Mouse (Mus musculus): Measurements from ENCODE around the gene Gm21969. TPM values are rescaled to one million over a fixed set of nuclear protein-coding genes. Genes with fewer than 3 reads are reported as not detected.

Gene Gm21969
- polyA plus RNA-seq, 1 experiment, result 0.04 TPM

Other genes with a start within 250 kb of the Gm21969 start
- gene Iffo2, start 72.6 kb upstream of the Gm21969 start, polyA plus RNA-seq (2012; rRNA removed), result 10.1 TPM in 2 replicates
- 22.6 and 24.7 TPM in 2 replicates for gene Aldh4a1, start 19.7 kb downstream of the Gm21969 start, polyA plus RNA-seq (2012; rRNA removed)
- 0.06 TPM in 1 of 2 replicates, not detected in the other for gene Tas1r2, start 50.4 kb downstream of the Gm21969 start, polyA plus RNA-seq (2012; rRNA removed)
- gene Pax7, start 230.3 kb downstream of the Gm21969 start, polyA plus RNA-seq (2012; rRNA removed), result 0.02 TPM in 1 of 2 replicates, not detected in the other

Measured in frontal cortex, adult 2 months (tissue).